7 mouse cellular contexts compared by ENCODE assay signal in the genomic region with DNA sequence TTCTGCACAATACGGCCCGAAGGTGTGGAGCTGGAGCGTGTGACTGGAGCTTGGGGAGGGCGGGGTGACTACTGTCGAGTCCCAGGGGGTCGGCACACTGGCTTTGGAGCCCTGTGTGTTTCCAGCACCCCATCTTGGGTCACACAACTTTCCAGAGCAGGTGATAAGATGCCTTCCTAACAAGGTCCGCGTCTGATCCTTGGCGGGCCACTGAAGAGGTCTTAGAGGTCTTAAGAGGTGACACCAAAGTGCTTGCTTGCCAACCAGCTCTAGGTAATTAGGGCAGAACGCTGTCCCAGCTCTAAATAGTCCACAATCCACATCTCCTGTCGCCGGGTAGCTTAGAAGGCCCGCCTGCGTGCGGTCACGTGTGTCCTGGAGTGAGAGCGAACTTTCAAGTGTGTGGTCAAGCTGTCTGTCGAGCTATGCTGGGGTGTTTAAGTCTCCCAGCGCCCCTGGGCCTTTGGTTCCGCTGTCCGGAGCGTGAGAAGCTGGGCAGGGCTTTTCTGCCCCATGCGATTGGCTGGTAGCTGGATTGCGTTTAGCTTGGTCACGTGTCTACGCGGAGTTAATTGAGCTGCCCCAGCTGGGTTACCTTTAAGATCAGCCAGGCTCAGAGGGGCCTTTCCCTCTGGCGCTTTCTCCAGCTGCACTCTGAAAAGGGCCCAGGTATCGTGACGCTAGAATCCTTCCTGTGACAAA. TPM values are rescaled to one million over a fixed set of nuclear protein-coding genes. Genes with fewer than 3 reads are reported as not detected.
A peak's percentile ranks its signal among the peaks of the same experiment; 100 is the strongest.
DNase-seq lines count a peak whose midpoint lies in the region; ATAC-seq and TF ChIP-seq lines count a peak whose summit lies in the region.

No protein-coding gene starts in this region.

- H3K36me3 ChIP-seq in embryonic facial prominence, embryonic 15.5 days: no peaks in the 10 kb centered on the region
- H3K36me3 ChIP-seq in limb, embryonic 11.5 days (ENCODE audit: control insufficient read depth, insufficient read depth, low read length): no peaks in the 10 kb centered on the region
- no peaks in the 10 kb centered on the region for H3K36me3 ChIP-seq in midbrain, embryonic 11.5 days (ENCODE audit: control insufficient read depth, insufficient read depth, low read length)
- H3K36me3 ChIP-seq in small intestine, adult 2 months (ENCODE audit: control insufficient read depth, insufficient read depth, low read length): no peaks in the 10 kb centered on the region

- TF ChIP-seq POLR2A in small intestine, adult 2 months (IDR thresholded peaks at IDR 0.05; ENCODE audit: low read depth, low read length): no peak

- under 1% methylated on average over 30 of the region's 30 CpGs for WGBS in embryonic facial prominence, embryonic 15.5 days
- whole genome bisulfite sequencing in limb, embryonic 11.5 days: under 1% methylated on average over 30 of the region's 30 CpGs
- under 1% methylated on average over 30 of the region's 30 CpGs for WGBS in midbrain, embryonic 11.5 days
- WGBS in small intestine, adult 2 months: 2% methylated on average over 30 of the region's 30 CpGs

- H3K27ac ChIP-seq in embryonic facial prominence, embryonic 15.5 days (replicated peaks): no peak overlapping the region
- H3K27ac ChIP-seq in limb, embryonic 11.5 days (replicated peaks; ENCODE audit: low read depth, low read length): no peak overlapping the region
- no peak overlapping the region for H3K27ac ChIP-seq in midbrain, embryonic 11.5 days (ENCODE audit: low read depth, low read length)
- no peak overlapping the region for H3K27ac ChIP-seq in small intestine, adult 2 months (ENCODE audit: insufficient read depth, low read depth, low read length)

- peak; percentile 36; the same call in 1 of the 2 replicates for ATAC-seq in cerebellum, adult (ENCODE audit: insufficient number of reproducible peaks, low FRiP score, low TSS enrichment)
- ATAC-seq in embryonic facial prominence, embryonic 15.5 days (ENCODE audit: insufficient number of reproducible peaks, low FRiP score, low TSS enrichment, low read depth): peak; percentile 32
- ATAC-seq in limb, embryonic 11.5 days (ENCODE audit: insufficient number of reproducible peaks, low FRiP score, low TSS enrichment, low read depth): peak; percentile 72
- peak; percentile 69 for ATAC-seq in midbrain, embryonic 11.5 days (ENCODE audit: low FRiP score)

- H3K27me3 ChIP-seq in embryonic facial prominence, embryonic 15.5 days: peaks cover 8% of the 10 kb centered on the region; the same call in 1 of the 2 replicates
- H3K27me3 ChIP-seq in limb, embryonic 11.5 days (ENCODE audit: control insufficient read depth, insufficient read depth, low read length): peaks cover 5% of the 10 kb centered on the region; the same call in 1 of the 2 replicates
- peaks cover 9% of the 10 kb centered on the region; the same call in 1 of the 2 replicates for H3K27me3 ChIP-seq in midbrain, embryonic 11.5 days (ENCODE audit: control insufficient read depth, insufficient read depth, low read length)
- H3K27me3 ChIP-seq in small intestine, adult 2 months (ENCODE audit: control insufficient read depth, insufficient read depth, low read length): peaks cover 13% of the 10 kb centered on the region

- no peaks in the 10 kb centered on the region for H3K9me3 ChIP-seq in embryonic facial prominence, embryonic 15.5 days (replicated peaks)
- H3K9me3 ChIP-seq in limb, embryonic 11.5 days (ENCODE audit: control insufficient read depth, low read length): no peaks in the 10 kb centered on the region
- H3K9me3 ChIP-seq in midbrain, embryonic 11.5 days (ENCODE audit: control insufficient read depth, low read length): no peaks in the 10 kb centered on the region

- TF ChIP-seq CTCF in small intestine, adult 2 months (IDR thresholded peaks at IDR 0.05; ENCODE audit: extremely low read depth, insufficient read length, insufficient replicate concordance, low read depth, low read length): no peak

- peak overlapping the region; percentile 95 for H3K4me2 ChIP-seq in embryonic facial prominence, embryonic 15.5 days (replicated peaks)
- peak overlapping the region; percentile 98 for H3K4me2 ChIP-seq in limb, embryonic 11.5 days (ENCODE audit: low read depth, severe bottlenecking)
- H3K4me2 ChIP-seq in midbrain, embryonic 11.5 days: peak overlapping the region; percentile 91

- peak overlapping the region; percentile 66 for H3K9ac ChIP-seq in embryonic facial prominence, embryonic 15.5 days
- 0 out of 2 replicates have a peak overlapping the region, but pooled peaks have one; percentile 12 for H3K9ac ChIP-seq in limb, embryonic 11.5 days (ENCODE audit: low read length)
- H3K9ac ChIP-seq in midbrain, embryonic 11.5 days (ENCODE audit: low read length): peak overlapping the region; percentile 85

- DNase-seq in heart, adult 9 months (ENCODE audit: low spot score in 2 of 2): peak; percentile 89
- peak; percentile 90 to 93 for DNase-seq in kidney, adult 8-10 months
- DNase-seq in limb, embryonic 11.5 days (ENCODE audit: low spot score): peak; percentile 73
- DNase-seq in midbrain, embryonic 11.5 days (ENCODE audit: low spot score, missing footprints): peak; percentile 95

- H3K4me1 ChIP-seq in embryonic facial prominence, embryonic 15.5 days: peaks cover 24% of the 10 kb centered on the region
- peaks cover 4% of the 10 kb centered on the region; the same call in 1 of the 2 replicates for H3K4me1 ChIP-seq in limb, embryonic 11.5 days (ENCODE audit: control insufficient read depth, insufficient read depth, low read length)
- H3K4me1 ChIP-seq in midbrain, embryonic 11.5 days (ENCODE audit: control insufficient read depth, insufficient read depth, low read length): peaks cover 14% of the 10 kb centered on the region
- peaks cover 12% of the 10 kb centered on the region for H3K4me1 ChIP-seq in small intestine, adult 2 months (ENCODE audit: control insufficient read depth, insufficient read depth, insufficient read length, low read length)

- peak overlapping the region; percentile 72 for H3K4me3 ChIP-seq in embryonic facial prominence, embryonic 15.5 days (replicated peaks)
- peak overlapping the region; percentile 65 for H3K4me3 ChIP-seq in limb, embryonic 11.5 days (ENCODE audit: low read depth, low read length)
- peak overlapping the region; percentile 76 for H3K4me3 ChIP-seq in midbrain, embryonic 11.5 days (ENCODE audit: low read depth, low read length)
- peak overlapping the region; percentile 48 for H3K4me3 ChIP-seq in small intestine, adult 2 months (ENCODE audit: low read depth, low read length)

RNA-seq across cellular contexts. Expression of gene Vldlr, which starts 2.4 kb away (rescaled TPM):
- polyA plus RNA-seq in embryonic facial prominence, embryonic 15.5 days (2015; fragmentation: Nextera tagmentation; extraction: Ambion mirVana): 15.0 and 15.8 TPM in 2 replicates
- 2.2 and 2.4 TPM in 2 replicates for polyA plus RNA-seq in limb, embryonic 11.5 days (2014; fragmentation: Nextera tagmentation; extraction: Ambion mirVana)
- polyA plus RNA-seq in midbrain, embryonic 11.5 days (2014; fragmentation: Nextera tagmentation; extraction: Ambion mirVana): 10.5 and 11.3 TPM in 2 replicates
- polyA plus RNA-seq in small intestine, adult 2 months (2012; rRNA removed): 3.9 and 5.6 TPM in 2 replicates

Comparison
In these comparisons a context has a peak if more than half of its experiments do, and no peak if none do; other contexts are left out.
1. H3K9ac ChIP-seq: peak in every context shown above with its lines; median percentile 85 in midbrain, embryonic 11.5 days; 66 in embryonic facial prominence, embryonic 15.5 days; 12 in limb, embryonic 11.5 days.